ENCODE assay signal across 10 mouse cellular contexts in genomic region chr4:41672522-41672963, GRCm38 (mm10). TPM values are rescaled to one million over a fixed set of nuclear protein-coding genes. Genes with fewer than 3 reads are reported as not detected.
DNase-seq lines count a peak whose midpoint lies in the region; ATAC-seq and TF ChIP-seq lines count a peak whose summit lies in the region.
"Had no signal": no experiment of that assay in that cellular context is flagged by ENCODE, and none has a peak within 500 bp of the region (broad histone marks: within the 10 kb centered on the region; RNA-seq: fewer than 3 reads in every experiment).

No protein-coding gene starts in this region.

- WGBS in heart, embryonic 10.5 days: 22% methylated on average over 8 of the region's 8 CpGs
- 27% methylated on average over 8 of the region's 8 CpGs for WGBS in forebrain, postnatal 0 days
- 30% methylated on average over 8 of the region's 8 CpGs for WGBS in midbrain, embryonic 11.5 days

- ATAC-seq in forebrain, postnatal 0 days: no peak
- peak; percentile 22; the same call in 1 of the 2 replicates for ATAC-seq in midbrain, embryonic 11.5 days (ENCODE audit: low FRiP score)
- no peak for ATAC-seq in inflammation-experienced regulatory T-cells, adult 6 months

- H3K27me3 ChIP-seq in heart, embryonic 10.5 days (ENCODE audit: insufficient read depth, poor library complexity, severe bottlenecking): peaks cover 84% of the 10 kb centered on the region
- no peaks in the 10 kb centered on the region for H3K27me3 ChIP-seq in forebrain, postnatal 0 days (ENCODE audit: insufficient read depth, low read length)
- H3K27me3 ChIP-seq in midbrain, embryonic 11.5 days (ENCODE audit: control insufficient read depth, insufficient read depth, low read length): no peaks in the 10 kb centered on the region

- no peak for TF ChIP-seq CTCF in forebrain, postnatal 0 days (IDR thresholded peaks at IDR 0.05; ENCODE audit: low read depth)

- peaks cover 46% of the 10 kb centered on the region for H3K4me1 ChIP-seq in heart, embryonic 10.5 days
- peaks cover 15% of the 10 kb centered on the region for H3K4me1 ChIP-seq in forebrain, postnatal 0 days (ENCODE audit: insufficient read depth)
- H3K4me1 ChIP-seq in midbrain, embryonic 11.5 days (ENCODE audit: control insufficient read depth, insufficient read depth, low read length): peaks cover 36% of the 10 kb centered on the region

- no peaks in the 10 kb centered on the region for H3K9me3 ChIP-seq in heart, embryonic 10.5 days
- H3K9me3 ChIP-seq in forebrain, postnatal 0 days (ENCODE audit: low read length): no peaks in the 10 kb centered on the region
- no peaks in the 10 kb centered on the region for H3K9me3 ChIP-seq in midbrain, embryonic 11.5 days (ENCODE audit: control insufficient read depth, low read length)

- DNase-seq in heart, embryonic 10.5 days (ENCODE audit: low spot score): no peak
- no peak for DNase-seq in heart, adult 9 months (ENCODE audit: low spot score in 2 of 2)
- peak; percentile 32 for DNase-seq in MN1 (ENCODE audit: low spot score)
- DNase-seq in forebrain, postnatal 0 days: no peak
- no peak for DNase-seq in midbrain, embryonic 11.5 days (ENCODE audit: low spot score, missing footprints)
- no peak for DNase-seq in right cerebral cortex, postnatal 14 days
- DNase-seq in adrenal gland, postnatal 4 days (ENCODE audit: low spot score in 2 of 2): no peak
- DNase-seq: layer of hippocampus, postnatal 36 days had no signal

- no peaks in the 10 kb centered on the region for H3K36me3 ChIP-seq in heart, embryonic 10.5 days
- 0 out of 2 replicates have a peak, but pooled peaks cover 6% of the 10 kb centered on the region for H3K36me3 ChIP-seq in forebrain, postnatal 0 days (ENCODE audit: insufficient read depth)
- H3K36me3 ChIP-seq in midbrain, embryonic 11.5 days (ENCODE audit: control insufficient read depth, insufficient read depth, low read length): peaks cover 17% of the 10 kb centered on the region

- no peak overlapping the region for H3K4me3 ChIP-seq in heart, embryonic 10.5 days
- no peak overlapping the region for H3K4me3 ChIP-seq in forebrain, postnatal 0 days (ENCODE audit: low read depth, low read length)
- H3K4me3 ChIP-seq in midbrain, embryonic 11.5 days (ENCODE audit: low read depth, low read length): no peak overlapping the region

- H3K4me2 ChIP-seq in forebrain, postnatal 0 days (ENCODE audit: low read depth): no peak overlapping the region
- no peak overlapping the region for H3K4me2 ChIP-seq in midbrain, embryonic 11.5 days
- H3K4me2 ChIP-seq: heart, embryonic 11.5 days had no signal

- H3K9ac ChIP-seq in forebrain, postnatal 0 days: 0 out of 2 replicates have a peak overlapping the region, but pooled peaks have one; percentile 10
- H3K9ac ChIP-seq in midbrain, embryonic 11.5 days (ENCODE audit: low read length): peak overlapping the region; percentile 31

- H3K27ac ChIP-seq in heart, embryonic 10.5 days: peak overlapping the region; percentile 53
- H3K27ac ChIP-seq in forebrain, postnatal 0 days (ENCODE audit: low read depth, low read length): no peak overlapping the region
- H3K27ac ChIP-seq in midbrain, embryonic 11.5 days (ENCODE audit: low read depth, low read length): peak overlapping the region; percentile 70

RNA-seq across cellular contexts. Expression of gene Cntfr, which starts 24.3 kb away (rescaled TPM):
- polyA plus RNA-seq in heart, embryonic 10.5 days (2016; fragmentation: Nextera tagmentation; extraction: Ambion mirVana): 2.6 and 8.9 TPM in 2 replicates
- total RNA-seq in forebrain, postnatal 0 days (2014; rRNA removed): 24.7 and 25.9 TPM in 2 replicates
- polyA plus RNA-seq in forebrain, postnatal 0 days (2015; fragmentation: Nextera tagmentation; extraction: Ambion mirVana): 13.6 and 14.2 TPM in 2 replicates
- 25.7 and 33.8 TPM in 2 replicates for polyA plus RNA-seq in midbrain, embryonic 11.5 days (2014; fragmentation: Nextera tagmentation; extraction: Ambion mirVana)
- 10 to 100 TPM; 46.1 to 52.3 TPM for total RNA-seq in adrenal gland, postnatal 4 days (2021)
- not detected for polyA plus RNA-seq in inflammation-experienced regulatory T-cells, adult 6 months (2017; shearing (Covaris generic))

RNA-seq across cellular contexts. Expression of gene Il11ra1, which starts 27.2 kb away (rescaled TPM):
- 144 and 147 TPM in 2 replicates for polyA plus RNA-seq in heart, embryonic 10.5 days (2016; fragmentation: Nextera tagmentation; extraction: Ambion mirVana)
- 16.8 and 17.2 TPM in 2 replicates for total RNA-seq in forebrain, postnatal 0 days (2014; rRNA removed)
- 29.1 and 31.2 TPM in 2 replicates for polyA plus RNA-seq in forebrain, postnatal 0 days (2015; fragmentation: Nextera tagmentation; extraction: Ambion mirVana)
- polyA plus RNA-seq in midbrain, embryonic 11.5 days (2014; fragmentation: Nextera tagmentation; extraction: Ambion mirVana): 55.2 and 57.9 TPM in 2 replicates
- total RNA-seq in adrenal gland, postnatal 4 days (2021): 10 to 100 TPM; 87.9 to 89.4 TPM
- polyA plus RNA-seq in inflammation-experienced regulatory T-cells, adult 6 months (2017; shearing (Covaris generic)): 10 to 100 TPM in 1 of 3 experiments, 1 to 10 TPM in 2; 4.0 to 13.8 (median 7.7) TPM

RNA-seq across cellular contexts. Expression of gene Enho, which starts 32.4 kb away (rescaled TPM):
- 5.3 and 8.9 TPM in 2 replicates for polyA plus RNA-seq in heart, embryonic 10.5 days (2016; fragmentation: Nextera tagmentation; extraction: Ambion mirVana)
- 106 and 130 TPM in 2 replicates for total RNA-seq in forebrain, postnatal 0 days (2014; rRNA removed)
- polyA plus RNA-seq in forebrain, postnatal 0 days (2015; fragmentation: Nextera tagmentation; extraction: Ambion mirVana): 117 and 122 TPM in 2 replicates
- polyA plus RNA-seq in midbrain, embryonic 11.5 days (2014; fragmentation: Nextera tagmentation; extraction: Ambion mirVana): 30.4 and 32.9 TPM in 2 replicates
- 1 to 10 TPM; 8.9 to 9.1 TPM for total RNA-seq in adrenal gland, postnatal 4 days (2021)
- polyA plus RNA-seq in inflammation-experienced regulatory T-cells, adult 6 months (2017; shearing (Covaris generic)): not detected

RNA-seq across cellular contexts. Expression of gene Rpp25l, which starts 40.8 kb away (rescaled TPM):
- polyA plus RNA-seq in heart, embryonic 10.5 days (2016; fragmentation: Nextera tagmentation; extraction: Ambion mirVana): 54.5 and 71.3 TPM in 2 replicates
- total RNA-seq in forebrain, postnatal 0 days (2014; rRNA removed): 36.3 and 44.4 TPM in 2 replicates
- 43.0 and 52.0 TPM in 2 replicates for polyA plus RNA-seq in forebrain, postnatal 0 days (2015; fragmentation: Nextera tagmentation; extraction: Ambion mirVana)
- polyA plus RNA-seq in midbrain, embryonic 11.5 days (2014; fragmentation: Nextera tagmentation; extraction: Ambion mirVana): 69.3 and 85.9 TPM in 2 replicates
- total RNA-seq in adrenal gland, postnatal 4 days (2021): 10 to 100 TPM; 38.2 to 41.5 TPM
- polyA plus RNA-seq in inflammation-experienced regulatory T-cells, adult 6 months (2017; shearing (Covaris generic)): 10 to 100 TPM; 51.3 to 65.6 (median 54.5) TPM

RNA-seq across cellular contexts. Expression of gene Dctn3, which starts 50.4 kb away (rescaled TPM):
- polyA plus RNA-seq in heart, embryonic 10.5 days (2016; fragmentation: Nextera tagmentation; extraction: Ambion mirVana): 143 and 146 TPM in 2 replicates
- 184 and 251 TPM in 2 replicates for total RNA-seq in forebrain, postnatal 0 days (2014; rRNA removed)
- 378 and 438 TPM in 2 replicates for polyA plus RNA-seq in forebrain, postnatal 0 days (2015; fragmentation: Nextera tagmentation; extraction: Ambion mirVana)
- 154 and 155 TPM in 2 replicates for polyA plus RNA-seq in midbrain, embryonic 11.5 days (2014; fragmentation: Nextera tagmentation; extraction: Ambion mirVana)
- 100 to 1,000 TPM in 1 of 2 experiments, 10 to 100 TPM in 1; 90.7 to 103 TPM for total RNA-seq in adrenal gland, postnatal 4 days (2021)
- polyA plus RNA-seq in inflammation-experienced regulatory T-cells, adult 6 months (2017; shearing (Covaris generic)): 100 to 1,000 TPM in 1 of 3 experiments, 10 to 100 TPM in 2; 88.8 to 122 (median 95.5) TPM
